Mouse (Mus musculus) megakaryocyte progenitor cell, adult 5-6 weeks (primary cell): Measurements from ENCODE around the gene Gm20388. TPM values are rescaled to one million over a fixed set of nuclear protein-coding genes. Genes with fewer than 3 reads are reported as not detected.

Experiments
- ATAC-seq: replicated peaks from 2 replicates; pipeline ENCODE4 v1.8.0; 2016; ENCODE audit warnings: mild to moderate bottlenecking, moderate TSS enrichment, inconsistent platforms; ENCODE audit not compliant: poor library complexity
- total RNA-seq, 2 experiments: library from RNA; stranded (forward) in 1 of 2; stranded (reverse) in 1 of 2; fragments of 157-497, 149-512 nt in 1 of 2; fragments of 200-1000 nt in 1 of 2; gene quantifications; 2 replicates each; pipeline versions ENCODE4 v1.2.3 to v1.2.4; 2015 to 2017

Gene Gm20388
- total RNA-seq, 2 experiments from 2014 or later: 18.6 TPM; not detected in 1

DNA sequence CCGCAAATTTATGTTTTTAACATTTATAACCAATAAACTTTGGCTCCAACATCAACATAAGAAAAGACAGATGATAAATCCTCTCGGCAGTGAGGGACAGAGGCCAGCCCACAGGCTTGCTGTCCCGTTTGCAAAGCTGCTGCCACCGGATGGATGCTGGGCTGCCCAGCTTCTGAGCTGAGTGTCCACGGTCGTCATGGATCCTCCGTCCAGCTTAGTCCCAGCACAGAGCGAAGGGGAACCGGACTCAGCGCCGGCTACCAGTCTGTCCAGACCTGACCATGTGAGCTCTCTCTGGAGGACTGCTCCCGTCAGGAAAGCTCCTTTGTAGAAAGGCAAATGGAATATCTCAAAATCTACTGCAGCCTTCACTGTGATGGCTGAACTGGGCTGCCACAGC, 1289.4 kb downstream of the Gm20388 start:
- no peak for ATAC-seq

DNA sequence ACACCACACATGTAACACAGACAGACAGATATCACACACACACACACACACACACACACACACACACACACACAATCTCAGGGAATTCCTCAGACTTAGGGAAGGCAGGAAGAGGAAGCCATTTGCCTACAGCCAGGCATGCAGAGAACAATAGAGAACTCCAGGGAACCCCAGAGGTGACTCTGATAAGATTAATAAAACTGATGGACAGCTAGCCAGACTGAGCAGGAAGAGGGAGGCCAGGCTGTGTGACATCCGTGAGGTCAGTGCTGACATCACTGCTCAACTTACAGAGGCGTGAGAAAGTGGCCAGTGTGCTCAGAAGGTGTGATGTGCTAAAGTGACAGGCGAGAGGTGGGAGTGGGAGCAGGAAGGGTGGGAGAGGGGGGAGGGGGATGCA, 1290.3 kb downstream of the Gm20388 start:
- ATAC-seq: no peak

DNA sequence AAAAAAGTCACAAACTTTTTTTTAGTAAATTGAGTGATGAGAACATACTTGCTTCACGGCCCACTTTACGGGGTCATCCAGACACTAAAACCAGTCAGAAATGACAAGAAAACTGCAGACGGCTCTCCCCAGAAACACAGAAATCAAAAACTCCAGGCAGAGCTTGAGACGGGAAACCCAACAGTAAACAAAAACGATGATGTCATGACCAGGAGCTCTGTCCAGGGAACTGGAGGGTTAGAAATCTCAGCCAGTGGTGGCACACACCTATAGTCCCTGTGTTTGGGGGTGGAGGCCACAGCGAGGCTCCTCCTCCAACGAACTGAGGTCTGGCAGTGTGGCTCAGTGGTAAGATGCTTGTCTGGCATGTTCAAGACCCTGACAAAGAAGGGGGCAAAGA, 1291.0 kb downstream of the Gm20388 start:
- no peak for ATAC-seq

DNA sequence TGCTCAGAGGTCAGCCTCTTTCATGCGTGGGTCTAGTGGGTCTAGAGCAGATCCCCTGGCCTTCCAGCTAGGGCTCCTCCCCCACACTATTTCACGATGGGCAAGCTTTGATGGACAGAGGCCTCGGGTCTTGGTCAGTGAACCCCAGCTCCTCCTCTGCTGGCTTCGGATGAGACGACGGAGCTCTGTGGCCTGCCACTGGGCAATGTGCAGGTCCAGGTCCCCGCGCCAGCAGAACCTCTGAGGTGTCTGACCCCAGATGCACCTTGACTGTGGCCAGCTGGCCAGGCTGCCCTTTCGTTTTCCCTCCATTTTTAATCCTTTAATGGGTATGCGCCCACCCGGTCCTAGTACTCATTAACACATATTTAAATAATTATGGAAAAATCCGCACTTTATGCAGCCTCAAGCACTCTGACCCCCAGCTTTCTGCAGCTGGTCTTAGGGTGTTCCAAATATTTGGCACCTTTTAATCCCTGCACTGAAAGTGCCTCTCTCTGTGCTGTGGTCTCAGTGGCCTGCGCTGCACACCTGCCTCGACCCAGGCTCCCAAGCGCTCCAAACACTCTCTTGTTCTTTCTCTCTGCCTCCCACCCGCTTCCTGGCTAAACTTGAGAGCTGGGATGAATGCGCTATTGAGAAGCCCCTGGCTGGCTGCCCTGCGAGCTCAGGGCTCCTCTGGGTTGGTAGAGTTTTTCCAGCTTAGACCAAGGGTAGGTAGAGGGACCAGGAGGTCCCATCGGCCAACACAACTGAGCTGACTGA, 1293.2 kb downstream of the Gm20388 start:
- no peak for ATAC-seq

DNA sequence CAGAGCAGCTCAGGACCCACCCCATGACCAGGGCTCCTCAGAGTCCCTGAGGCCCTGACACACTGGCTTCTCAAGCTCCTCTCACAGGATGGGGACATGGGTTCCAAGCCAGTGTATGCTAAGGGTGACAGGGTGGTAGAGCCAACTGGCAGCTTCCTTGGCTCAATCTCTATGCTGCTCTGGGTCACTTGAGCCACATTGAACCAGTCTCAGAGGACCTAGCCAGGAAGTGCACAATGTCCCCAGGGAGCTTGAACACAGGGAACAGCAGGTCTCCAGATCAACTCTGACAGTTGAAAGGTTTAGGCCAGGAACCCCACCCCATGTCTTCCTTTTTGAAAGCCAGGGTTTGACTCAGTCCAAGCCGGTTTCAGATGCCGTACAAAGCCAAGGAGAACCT, 1296.5 kb downstream of the Gm20388 start:
- no peak for ATAC-seq

DNA sequence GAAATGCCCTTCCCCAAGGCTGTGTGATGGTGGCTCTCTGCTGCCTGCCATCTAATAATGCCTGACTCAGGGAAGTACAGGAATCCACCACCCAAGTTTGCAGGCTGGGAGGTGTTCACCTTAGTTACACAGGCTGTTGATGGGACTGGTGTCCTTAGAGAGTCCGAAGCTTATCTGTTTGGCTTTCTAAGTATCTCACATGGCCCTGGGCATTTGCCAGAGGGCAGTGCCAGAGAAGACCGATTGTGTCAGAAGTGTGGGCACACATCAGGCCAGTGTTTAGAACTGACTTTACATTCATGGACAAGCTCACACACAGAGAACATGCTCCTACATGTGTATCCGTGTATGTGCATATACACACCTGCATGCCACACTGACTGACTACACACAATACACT, 1300.0 kb downstream of the Gm20388 start:
- ATAC-seq: no peak

DNA sequence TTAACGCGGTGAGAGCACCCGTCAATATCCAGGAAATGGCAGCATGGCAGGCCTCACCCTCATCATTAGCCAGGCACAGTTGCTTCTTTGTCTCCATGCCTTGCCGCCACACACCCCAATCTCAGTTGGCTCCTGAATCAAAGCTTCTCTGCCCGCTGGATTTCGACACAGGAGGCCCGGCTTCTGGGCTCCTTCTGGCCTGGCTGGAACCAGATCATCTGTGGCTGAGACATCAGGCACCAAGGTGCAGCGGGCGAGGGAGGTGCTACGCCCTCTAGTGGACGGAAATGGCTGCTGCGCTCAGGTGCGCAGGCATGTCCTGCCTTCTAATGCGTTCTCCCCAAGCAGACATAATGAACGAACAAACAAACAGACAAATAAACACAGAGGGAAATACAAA, 1302.6 kb downstream of the Gm20388 start:
- ATAC-seq: peak; percentile 52

DNA sequence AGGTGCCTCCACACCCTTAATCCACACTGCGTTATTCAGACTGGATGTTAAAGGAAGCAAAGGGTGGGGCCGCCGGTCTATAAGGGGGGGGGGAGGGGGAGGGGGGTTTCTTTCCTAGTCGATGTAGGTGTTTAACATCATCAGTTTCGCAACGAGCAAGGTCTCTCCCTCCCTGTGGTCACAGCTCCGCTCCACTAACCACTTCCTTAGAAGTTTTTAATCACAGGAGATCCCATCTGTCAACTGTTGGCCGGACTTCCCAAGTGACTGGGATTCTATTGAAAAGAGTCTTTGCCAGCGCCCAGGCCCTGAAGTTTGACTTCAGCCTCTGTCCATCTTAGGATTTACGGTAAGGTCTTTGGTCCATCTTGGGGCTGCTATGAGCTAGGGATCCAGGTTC, 1303.0 kb downstream of the Gm20388 start:
- no peak for ATAC-seq

DNA sequence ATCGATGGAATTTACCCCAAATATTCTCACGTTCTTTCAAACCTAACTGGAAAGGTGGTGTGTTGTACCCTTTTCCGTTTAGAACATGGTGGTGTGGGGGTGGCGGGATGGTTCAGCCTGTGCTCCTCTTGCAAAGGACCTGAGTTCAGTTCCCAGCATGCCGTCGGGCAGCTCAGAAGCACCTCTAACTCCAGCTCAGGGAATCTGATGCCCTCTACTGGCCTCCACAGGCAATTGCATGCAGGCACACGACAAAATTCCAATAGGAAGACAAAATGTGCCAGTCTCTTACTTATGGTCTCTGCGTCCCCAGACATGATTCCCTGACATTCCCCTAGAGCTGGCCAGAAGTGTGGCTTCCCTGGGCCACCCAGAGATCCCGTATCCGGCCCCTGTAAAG, 1304.3 kb downstream of the Gm20388 start:
- peak; percentile 26; the same call in 1 of the 2 replicates for ATAC-seq

DNA sequence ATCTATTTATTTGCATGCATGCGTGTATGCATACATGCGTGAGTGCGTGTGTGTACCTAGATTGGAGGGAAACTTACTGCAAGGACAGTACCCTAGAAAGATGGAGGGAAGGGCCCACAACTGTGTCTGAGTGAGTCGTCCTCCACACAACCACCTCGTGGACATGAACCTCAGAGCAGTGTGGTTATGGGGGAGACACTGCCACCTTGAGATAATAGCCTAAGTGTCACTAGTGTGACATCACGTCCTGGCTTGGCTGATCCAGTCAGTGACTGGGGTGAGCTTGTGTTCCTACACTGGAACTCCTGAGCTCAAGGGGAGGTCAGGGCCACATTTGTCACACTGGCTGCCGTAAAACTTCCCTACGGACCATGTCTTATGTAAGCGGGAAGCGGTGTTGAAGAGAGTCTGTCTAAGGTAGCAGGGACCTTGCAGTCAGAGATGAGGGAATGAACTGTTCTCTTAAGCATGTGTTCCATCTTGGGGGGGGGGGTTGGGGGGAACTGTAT, 1305.9 kb downstream of the Gm20388 start:
- ATAC-seq: no peak

DNA sequence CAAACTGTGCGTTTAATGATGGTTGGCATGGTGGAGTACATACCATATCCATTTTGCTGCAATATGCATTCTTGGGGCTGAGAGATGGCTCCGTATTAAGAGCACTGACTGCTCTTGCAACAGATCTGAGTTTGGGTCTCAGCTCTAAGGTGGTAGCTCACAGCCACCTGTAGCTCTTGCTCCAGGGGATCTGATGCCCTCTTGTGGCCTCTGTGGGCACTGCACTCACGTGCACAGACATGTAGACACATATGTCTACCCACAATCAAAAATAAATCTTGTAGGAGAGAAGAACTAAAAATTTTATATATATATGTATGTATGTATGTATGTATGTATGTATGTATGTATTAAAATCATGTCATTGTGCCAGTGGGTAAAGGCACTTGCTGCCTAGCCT, 1307.8 kb downstream of the Gm20388 start:
- 0 out of 2 replicates have a peak, but pooled peaks have one; percentile 29 for ATAC-seq

DNA sequence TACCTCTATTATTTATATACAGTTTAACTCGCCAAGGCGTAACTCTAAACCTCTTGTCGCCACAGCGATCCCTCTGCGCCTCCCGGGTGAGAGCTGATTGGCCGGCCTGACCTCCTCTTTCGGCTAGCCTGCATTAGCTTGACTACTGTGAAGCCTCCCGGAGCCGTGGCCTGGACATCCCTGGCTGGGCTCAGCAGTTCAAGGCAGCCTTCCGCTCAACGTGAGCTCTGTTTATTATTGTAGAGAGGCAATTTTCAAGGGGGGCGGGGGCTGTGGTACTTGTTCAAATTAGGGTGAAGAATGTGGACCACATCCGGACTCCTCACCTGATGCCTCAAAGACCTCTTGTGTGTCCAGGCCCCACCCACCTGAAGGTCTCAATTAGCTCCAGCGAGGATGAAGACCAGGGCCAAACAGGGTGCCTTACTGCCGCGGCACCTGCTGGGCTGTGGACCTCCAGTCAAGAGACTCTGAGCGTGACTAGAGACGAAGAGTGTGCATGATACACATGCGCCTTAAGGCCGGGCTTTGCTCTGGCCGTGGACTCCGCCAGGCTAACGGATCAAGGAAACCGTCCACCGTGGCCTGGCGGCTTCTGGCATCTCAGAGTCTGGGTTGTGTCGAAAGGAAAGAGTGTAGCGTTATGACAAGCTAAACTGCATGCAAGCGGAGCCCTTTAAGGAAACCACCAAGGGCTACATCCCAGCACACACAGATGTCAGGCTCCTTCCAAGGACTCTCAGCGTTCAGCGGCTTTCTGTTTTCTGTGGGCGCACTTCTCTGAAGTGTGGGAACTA, 1309.7 kb downstream of the Gm20388 start:
- no peak for ATAC-seq

DNA sequence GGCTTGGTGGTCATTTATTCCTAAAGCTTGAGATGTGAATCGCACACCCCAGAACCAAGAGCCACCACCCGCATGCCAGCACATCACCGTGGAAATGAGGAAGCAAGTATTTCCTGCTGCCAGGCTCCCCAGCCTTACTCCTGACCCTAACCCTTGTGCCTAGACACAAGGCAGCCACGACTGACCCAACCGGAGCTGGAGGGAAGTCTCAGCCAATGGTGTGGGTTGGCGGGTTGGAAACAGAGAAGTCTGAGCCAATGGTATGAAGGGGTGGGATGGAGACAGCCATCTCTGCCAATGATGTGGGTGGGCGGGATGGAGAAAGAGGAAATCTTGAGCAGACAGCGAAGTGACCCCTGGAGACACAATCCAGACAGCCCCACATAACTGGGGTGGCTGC, 1314.1 kb downstream of the Gm20388 start:
- peak; percentile 58 for ATAC-seq

DNA sequence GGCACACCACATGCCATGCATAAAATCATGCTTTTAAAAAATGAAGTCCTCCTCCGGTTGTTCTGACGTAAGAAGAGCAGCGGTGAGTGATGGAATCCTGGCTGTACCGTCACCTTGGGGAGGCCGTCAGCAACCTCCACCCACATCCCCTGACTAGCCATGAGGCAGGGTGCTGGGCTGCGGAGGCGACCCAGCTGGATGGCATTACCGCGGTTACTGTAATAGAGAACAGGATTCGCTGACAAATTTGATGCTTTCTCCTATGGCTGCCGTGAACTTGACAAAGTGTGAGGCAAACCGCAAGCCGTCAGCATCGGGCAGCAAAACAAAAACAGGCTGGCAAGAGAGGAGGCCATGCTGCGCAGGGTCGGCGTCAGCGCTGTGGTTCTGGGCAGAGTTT, 1317.1 kb downstream of the Gm20388 start:
- no peak for ATAC-seq

DNA sequence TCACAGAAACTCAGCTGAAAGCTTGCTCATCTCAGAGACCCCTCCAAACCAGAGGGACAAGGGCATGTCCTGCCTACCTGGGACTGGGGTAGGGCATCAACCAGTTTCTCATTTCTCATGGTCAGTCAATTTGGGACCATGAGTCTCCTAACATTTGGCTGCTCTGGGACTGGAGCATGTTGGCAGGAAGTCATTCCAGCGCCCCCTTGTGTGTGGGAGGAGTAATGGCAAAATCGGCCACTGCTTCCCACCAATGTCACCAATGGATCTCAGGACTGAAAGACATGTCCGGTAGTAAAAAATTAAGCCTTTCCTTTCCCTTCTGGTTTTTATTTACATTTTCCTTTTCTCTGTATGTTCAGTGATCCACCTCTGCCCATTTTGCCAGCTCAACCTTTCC, 1318.3 kb downstream of the Gm20388 start:
- peak; percentile 63; the same call in 1 of the 2 replicates for ATAC-seq

DNA sequence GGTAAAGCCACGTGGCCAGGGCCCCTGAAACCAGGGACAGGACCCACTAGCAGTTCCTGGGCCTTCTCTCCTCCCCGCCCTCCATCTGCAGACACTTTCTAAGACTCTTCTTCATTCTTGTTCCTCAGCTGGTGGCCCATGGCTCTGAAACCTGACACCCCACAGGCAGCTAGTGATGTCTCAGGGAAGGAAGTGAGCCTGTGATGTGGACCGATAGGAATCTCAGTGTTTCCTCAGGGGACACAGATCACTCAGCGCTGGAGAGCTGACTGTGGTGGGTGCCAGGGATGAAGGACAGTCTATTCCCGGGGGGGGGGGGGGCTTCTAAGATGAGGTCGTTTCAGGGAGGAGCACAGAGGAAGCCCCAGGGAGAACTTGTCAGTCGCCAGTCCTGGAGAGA, 1318.9 kb downstream of the Gm20388 start:
- no peak for ATAC-seq

DNA sequence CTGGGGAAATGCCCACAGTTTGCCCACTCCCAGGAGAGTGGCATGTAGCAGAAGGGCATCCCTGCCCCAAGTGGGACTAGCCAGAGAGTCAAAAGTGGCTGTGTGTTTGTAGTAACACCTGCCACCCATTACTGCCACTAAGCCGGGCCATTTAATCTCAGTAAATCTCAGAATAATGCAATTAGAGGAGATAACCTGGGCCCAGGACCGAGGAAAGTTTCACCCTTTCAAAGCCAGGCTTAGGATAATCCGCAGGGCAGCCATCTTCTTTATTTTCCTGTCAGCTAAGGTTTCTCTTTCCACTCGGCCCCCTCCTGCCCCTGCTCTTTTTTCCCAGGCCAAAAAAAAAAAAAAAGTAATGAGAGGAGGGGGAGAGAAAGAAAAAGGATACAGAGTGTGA, 1322.6 kb downstream of the Gm20388 start:
- no peak for ATAC-seq

DNA sequence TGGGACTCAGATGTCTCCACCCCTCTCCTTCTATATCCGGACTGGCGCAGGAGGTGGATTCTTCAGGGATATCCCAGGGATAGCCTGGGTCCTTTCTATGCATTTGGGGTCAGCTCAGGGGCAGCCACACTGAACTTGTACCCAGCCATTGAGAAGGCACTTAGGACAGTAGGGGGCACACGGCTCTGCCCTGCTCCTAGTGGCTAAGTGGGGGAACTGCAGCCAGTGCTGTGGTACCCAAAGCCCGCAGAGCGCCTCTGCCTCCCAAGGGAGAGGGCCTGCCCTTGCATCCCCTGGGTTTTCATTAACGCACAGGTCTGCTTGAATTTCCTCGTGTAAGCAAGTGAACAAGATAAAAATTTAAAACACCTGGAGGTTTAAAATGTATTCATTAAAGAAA, 1324.3 kb downstream of the Gm20388 start:
- peak; percentile 75 for ATAC-seq

DNA sequence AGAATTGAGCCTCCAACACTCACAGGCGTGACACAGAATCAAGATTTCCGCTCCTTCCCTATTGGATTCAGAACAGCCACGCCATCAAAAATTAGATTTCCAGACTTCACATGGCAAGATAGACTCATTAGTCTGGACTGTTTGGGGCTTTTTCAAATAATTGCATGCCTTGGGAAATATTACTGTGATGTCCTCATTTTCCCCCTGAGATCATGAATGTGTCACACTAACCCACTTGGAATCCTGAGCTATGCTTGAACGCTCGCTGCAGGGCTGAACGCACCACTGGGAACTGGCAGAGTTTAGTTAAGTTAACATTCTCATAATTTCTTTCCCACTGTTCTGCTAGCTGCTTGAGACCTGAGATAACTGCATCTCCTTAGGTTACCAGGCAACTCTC, 1329.0 kb downstream of the Gm20388 start:
- ATAC-seq: no peak

DNA sequence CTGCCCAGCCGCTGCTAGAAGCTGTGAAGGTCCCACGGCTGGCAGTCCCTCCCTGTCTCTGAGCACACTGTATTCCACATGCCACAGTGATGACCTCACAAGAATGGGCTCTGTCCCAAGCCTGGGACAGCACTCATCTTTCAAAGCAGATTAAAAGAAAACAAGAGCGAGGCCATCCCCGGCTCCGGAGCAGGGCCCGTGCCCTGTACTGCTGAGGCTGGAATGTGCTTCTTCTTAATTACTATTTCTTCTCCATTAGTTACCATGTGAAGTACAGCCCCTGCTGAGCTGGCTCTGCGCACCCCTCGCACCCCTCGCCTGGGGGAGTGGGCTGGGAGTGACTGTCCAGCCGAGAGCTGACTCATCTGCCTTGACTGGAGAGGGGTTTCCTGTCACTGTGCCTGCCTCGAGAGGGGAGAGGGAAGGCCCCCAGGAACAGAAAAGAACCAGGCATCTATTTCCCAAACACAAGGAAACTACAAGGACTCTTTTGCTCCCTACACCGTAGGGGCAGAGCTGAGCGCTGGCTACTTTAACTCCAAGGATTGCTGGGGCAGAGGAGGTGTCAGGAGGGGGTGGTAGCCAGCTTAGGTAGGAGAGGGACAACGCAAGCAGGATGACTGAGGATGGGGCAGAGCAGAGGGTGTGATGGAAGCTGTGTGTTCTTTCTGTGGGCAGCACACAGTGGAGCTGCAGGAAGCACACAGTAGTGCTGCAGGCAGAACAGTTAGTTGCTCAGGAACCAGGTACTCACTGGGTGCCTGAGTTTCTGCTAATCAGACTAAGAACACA, 1331.3 kb downstream of the Gm20388 start:
- ATAC-seq: no peak

DNA sequence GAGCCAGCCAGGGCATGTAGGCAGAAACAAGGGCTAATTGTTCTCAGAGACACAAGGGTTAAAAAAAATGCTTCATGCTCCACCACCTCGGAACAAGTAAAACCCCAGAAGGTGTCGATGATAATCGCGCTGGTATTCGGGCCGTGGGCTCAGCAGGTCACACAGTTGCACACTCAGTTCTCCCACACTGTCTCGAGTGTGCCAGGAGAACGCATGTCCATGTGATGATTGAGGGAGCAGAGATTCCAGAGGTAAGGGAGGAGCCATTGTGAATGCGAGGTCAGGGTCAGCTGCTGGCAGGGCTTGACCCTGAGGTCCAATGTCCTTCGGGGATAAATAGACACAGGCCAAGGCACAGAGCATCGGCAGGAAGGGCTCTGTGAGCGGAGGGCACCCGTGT, 1332.0 kb downstream of the Gm20388 start:
- ATAC-seq: no peak
